Mouse (Mus musculus) layer of hippocampus, adult 11-12 months (tissue): ENCODE measurements around the gene Ube2e3.

Experiments used
- DNase-seq: peaks from one replicate; pipeline ENCODE4 v3.0.0; 2022; ENCODE audit warnings: low spot score

The Ube2e3 gene

DNA sequence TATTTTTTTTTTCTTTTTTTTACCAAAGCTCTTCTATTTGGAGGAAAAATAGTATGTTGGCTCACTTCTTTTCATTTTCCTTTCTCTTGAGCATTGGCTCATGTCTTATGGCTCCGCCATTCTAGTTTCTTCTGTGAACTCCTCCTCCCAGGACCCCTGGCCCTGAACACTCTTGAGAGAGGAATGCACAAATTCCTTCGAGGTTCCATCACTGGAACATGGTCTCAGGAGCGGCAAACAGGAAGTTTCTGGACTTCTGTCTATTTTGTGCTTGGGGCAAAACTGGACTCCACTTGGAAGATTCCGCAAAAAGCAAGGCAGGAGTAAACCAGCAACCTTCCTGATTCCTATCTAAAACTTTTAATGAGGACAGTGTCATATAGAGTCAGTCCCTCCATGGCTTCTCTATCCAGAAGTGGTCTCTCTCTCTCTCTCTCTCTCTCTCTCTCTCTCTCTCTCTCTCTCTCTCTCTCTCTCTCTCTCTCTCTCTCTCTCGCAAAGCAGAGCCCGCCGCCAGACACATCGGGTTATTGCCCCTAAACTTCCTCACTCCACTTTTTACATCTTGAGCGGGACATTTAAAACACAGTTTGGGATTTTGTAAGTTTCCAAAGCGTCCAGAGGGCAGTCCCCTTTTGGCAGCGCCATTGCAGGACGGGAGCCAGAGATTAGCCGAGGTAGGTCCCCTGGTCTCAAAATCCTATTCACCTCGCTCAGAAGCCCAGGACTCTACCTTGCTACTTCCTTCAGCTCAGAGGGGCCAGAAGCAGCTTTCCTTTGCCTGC lies at the start of gene Ube2e3:
Gene Ube2e3 (plus strand): TSS at position 399 of the 785 bp plus-strand sequence.
- no peak for DNase-seq

DNA sequence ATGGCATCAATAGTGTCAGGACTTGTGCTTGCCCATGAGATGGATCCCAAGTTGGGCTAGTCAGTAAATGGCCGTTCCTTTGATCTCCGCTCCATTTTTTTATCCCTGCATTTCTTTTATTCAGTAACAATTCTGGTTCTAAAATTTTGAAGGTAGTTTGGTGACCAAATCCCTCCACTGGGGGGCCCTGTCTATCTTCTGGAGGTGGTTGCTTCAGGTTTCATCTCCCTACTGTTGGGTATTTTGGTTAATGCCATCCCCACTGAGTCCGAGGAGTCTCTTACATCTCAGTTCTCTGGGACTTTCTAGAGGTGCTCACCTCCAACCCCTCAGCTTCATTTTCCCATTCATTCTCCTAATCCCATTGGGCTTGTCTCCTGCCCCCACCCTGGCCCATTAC lies 38.0 kb upstream of the Ube2e3 start:
- no peak for DNase-seq

DNA sequence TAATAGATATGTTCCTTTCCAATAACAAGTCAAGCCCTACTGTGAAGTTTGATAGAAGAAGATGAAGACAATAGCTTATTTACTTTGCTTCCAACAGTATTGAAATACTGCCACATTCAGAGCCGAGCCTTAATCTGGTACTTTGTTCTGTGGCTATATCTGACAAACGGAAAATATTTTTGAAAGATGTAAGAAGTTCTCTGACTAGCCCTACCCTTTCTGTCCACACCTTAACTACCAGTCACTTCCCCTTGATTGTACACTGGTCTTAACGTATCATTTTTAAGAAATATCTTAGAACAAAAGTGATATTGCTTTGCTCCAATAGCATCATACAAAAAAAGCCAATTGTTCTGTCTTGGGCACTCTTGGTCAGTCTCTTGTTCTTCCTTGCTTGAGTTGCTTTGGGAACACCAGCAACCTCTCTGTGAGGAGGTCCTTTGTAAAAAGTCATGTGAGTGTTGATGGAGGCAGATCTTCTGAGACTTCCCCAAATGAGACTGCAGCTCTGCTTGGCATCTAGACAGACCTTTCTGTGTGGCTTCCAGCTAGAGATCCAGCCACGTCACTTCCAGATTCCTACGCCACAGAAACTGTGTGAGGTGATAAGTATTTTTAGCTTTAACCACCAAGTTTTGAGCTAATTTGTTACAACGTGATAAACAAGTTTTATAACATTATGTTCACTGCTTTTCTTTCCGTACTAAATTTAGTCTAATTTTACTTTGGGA lies 26.3 kb upstream of the Ube2e3 start:
- DNase-seq: no peak

DNA sequence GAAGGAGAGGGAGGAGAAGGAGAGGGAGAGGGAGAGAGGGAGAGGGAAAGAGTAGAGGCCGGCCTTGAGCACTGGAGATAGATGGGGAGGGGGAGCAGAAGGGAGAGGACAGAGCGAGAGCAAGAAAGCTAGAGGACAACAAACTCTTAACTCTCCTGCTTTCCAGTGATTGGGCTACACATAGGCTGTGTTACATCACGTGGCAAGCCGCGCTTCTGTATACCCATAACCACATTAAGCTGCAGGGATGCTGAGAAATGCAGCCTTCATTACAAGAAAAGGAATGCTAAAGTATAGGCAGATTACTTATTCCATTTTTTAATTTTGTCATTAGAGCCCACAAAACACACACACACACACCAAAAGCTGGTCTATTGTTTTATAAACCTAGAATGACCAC lies 23.6 kb upstream of the Ube2e3 start:
- DNase-seq: no peak

DNA sequence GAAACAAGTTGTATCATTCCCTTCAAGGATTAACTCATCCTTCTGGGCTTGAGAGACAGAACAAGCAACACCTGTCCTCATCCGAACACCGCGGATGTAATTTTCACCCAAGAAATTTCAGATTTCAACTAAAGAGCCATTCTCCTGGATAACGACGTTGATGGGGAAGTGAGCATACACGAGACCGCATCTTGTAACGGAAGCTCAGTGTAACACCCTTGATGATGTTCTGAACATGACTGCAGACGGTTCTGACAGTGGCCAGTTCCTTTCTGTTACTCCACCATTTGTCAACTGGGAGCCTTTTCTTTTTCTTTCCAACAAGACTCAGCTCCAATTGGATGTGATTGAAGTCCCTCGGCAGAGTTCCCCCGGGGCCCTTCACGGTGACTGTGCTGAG lies 22.6 kb upstream of the Ube2e3 start:
- DNase-seq: no peak

DNA sequence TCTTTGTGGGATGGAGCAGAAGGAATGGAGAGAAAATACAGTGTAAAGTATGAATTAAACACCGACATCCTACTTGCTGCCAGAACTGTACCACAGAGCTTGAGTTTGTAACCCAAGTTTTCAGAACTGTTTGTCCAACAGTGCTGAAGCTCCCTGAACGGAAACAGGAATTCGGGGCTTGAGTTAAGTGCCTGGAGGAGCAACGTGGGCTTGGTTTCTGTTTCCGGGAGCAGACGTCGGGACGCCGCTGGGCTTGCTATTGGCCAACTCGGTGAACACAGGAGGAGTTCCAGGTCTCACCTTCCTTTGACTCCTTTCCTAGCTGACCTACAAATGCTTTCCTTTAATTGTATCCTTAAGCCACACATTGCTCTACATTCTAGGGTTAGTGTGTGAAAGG lies 22.2 kb upstream of the Ube2e3 start:
- DNase-seq: no peak

DNA sequence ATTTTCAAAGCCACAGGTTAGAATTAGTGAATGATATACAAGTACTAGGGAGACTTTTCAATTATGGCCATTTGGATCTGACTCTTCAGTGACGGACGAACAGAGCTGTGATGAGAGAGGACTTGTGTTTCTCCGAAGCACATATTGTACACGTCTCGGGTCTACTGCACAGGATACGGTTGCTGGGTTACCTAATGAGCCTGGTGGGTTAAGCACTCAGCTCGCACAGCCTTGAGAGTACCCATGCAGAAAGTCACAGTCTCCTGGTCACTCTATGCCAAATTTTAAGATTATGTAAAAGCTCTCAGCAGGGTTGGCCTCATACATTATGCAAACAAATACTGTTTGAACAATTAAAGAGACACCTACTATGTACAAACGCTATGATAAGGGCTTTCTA lies 13.6 kb upstream of the Ube2e3 start:
- no peak for DNase-seq

DNA sequence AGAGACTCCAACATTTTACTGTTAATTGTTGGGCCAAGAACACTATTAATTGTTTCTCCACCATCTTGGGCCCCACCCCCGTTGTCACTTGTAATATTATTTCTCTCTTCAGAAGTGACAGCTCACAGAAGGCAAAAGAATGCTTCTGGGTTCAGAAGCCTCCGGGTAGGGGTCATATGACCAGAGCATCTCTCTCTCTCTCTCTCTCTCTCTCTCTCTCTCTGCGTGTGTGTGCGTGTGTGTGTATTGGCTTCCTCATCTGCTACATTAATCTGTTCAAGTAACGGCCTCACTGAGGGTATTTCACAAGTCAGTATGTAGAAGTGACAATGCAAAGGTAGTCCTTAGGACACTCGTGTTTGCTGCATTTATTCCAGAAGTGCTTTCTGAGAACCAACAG lies 9.3 kb upstream of the Ube2e3 start:
- DNase-seq: no peak

DNA sequence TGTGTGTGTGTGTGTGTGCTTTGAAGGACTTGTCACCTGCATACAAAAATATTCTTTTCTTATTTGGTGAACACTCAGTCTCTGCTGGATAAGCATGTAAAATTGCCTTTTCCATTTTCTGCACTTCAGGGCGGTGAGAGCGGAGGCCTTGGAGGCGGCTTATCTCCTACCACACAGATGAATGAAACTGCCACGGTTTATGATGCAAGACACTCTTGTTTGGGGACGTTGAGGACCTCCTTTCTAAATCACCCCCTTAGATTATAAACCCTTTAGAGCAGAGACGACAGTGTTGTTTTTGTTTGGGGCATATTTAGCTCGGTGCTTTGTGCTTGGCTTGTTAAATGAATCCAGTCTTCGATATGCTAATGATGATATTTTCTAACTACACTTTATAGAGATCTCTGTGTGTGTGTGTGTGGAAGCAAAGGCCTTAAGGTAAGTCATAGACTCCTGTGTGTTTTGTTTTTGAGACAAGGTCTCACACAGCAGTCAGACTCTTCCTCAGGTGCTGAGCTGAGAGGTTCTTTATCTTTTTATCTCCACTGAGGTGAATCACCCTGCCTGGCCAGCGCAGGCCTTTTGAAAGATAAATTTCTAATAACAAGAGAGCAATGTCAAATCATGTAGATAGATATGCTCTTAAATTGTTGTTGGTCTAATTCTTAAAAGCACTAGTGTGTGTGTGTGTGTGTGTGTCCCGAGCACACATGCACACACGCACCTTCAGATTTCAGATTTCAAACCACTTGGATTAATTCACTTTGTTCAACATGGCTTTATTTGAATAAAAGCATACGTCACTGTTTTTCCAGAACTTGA lies 8.4 kb upstream of the Ube2e3 start:
- DNase-seq: no peak

DNA sequence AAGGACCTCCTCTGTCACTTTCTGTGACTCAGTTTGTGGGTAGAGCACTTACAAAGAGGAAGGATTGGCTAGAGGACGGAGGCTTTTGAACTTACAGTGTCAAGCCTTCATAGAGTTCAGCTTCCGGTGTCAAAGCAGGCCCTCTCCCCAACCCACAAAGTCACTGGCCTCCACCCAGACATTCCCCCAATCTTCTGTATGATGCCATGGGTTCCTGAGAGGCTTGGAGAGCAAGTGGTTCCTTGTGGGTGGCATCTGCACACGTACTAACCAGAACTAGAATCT lies 7.9 kb upstream of the Ube2e3 start:
- DNase-seq: no peak

DNA sequence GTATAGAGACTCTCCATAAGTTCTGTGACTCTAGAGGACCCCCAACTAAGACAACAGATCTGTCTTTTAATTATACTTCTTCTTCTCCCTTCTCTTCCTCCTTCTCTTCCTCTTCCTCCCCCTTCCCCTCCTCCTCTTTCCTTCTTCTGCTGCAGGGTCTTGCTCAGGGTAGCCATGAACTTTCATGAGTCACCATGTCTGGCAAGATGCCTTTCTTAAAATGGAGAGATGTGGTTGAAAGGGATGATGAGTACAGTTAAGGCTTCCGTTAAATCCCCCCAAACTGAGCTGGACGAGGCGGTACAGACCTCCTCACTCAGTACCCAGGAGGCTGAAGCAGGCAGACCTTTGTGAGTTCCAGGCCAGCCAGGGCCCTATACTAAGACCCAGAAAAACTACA lies 3.8 kb upstream of the Ube2e3 start:
- DNase-seq: no peak

DNA sequence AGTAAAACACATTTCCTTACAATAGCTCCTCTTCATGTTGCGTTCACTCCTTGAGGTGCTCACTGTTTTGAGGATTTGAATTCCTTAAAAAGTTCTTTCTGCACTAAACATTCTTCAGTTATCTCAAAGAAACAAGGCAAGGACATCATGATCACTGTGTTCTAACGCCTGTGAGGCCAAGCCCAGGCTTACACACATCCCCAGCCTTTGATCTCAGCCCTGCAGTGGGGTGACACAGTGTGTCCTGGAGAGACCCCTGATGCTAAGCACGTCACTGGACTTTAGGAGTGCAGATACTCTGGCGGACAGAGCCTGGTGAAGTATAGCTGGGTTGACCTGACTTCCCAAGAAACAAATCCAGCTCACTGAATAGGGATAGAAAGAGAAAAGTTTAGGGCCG lies 3.1 kb upstream of the Ube2e3 start:
- DNase-seq: no peak

DNA sequence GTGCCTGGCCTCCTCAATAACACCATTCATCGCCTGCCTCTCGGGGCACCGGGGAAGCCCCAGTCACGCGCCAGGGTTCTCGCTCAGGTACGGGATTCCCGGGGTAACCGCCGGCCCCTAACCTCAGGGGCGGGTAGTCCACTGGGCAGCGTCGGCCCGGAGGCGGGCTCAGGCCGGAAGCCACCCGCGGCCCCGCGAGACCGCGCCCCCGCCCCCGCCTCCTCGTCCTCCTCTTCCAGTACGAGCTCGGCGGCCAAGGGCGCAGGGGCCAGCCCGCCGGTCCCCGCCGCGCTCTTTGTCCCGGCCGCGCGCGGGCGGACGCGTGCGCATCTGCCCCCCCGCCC lies 559 bp downstream of the Ube2e3 start:
- peak; percentile 68 for DNase-seq

DNA sequence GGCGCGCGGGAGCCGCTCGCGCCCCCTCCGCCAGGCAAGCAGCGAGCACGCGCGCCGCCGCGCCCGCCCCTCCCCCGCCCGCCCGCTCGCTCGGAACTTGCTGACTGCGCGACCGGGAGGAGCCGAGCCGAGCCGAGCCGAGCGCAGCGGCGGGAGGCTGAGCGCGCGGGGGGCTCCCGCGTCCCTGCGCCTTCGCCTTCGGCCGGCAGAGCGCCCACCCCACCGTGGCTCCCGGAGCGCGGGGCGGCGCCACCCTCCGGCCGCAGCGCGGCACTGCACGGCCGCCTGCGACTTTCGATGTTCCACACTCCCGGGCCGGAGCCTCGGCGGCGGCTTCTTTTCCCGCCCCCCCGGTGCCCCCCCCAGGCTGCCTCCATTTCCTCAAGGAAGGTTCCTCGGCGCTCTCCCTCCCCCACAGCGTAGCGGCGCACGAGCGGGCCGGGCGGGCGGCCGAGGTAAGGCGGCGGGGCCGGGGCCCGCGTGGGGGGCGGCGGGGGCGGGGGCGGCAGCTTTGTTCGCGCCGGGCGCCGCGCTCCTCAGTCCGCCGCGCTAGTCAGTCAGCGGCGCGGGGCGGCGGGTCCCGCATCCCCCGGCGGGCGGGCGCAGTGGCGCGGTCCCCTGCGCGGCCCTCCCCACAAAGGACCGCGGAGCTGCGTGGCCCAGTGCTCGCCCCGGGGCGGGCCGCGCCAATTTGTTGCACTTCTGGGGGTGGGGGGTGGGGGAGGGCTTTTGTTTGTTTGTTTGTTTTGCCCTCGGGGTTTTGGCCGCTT lies 1.2 kb downstream of the Ube2e3 start:
- peak; percentile 84 for DNase-seq

DNA sequence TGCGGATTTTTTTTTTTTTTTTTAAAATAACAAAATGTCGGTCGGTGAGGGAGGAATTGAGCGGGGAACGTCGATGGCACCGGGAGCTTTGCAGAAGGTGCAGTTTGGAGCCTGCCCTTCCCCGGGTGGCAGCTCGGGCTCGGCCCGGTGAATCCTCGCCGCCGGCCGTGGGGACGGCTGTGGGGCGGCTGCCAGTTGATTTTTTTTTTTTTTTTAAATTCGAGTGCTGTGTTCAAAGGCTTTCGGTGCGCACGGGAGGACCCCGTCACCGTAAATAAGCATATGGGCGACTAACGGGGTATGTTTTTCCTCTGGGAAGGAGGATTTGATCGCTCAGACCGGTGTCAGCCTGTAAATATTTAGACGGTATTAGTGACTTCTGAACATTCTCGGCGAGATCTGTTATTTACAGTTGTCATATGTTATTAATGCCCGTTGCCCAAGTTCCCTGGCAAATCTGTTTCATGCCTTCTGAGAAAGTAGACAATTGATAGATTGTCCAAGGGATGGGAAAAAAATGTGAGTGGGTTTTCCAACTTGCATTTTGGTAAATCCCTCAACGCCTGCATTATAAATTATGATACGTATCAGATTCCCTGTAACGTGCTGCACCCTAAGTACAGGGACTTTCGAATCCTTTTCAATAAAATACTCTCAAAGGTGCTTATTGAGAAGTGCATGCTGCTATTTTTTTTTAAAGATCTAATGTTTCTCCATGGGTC lies 2.0 kb downstream of the Ube2e3 start:
- peak; percentile 12 for DNase-seq

DNA sequence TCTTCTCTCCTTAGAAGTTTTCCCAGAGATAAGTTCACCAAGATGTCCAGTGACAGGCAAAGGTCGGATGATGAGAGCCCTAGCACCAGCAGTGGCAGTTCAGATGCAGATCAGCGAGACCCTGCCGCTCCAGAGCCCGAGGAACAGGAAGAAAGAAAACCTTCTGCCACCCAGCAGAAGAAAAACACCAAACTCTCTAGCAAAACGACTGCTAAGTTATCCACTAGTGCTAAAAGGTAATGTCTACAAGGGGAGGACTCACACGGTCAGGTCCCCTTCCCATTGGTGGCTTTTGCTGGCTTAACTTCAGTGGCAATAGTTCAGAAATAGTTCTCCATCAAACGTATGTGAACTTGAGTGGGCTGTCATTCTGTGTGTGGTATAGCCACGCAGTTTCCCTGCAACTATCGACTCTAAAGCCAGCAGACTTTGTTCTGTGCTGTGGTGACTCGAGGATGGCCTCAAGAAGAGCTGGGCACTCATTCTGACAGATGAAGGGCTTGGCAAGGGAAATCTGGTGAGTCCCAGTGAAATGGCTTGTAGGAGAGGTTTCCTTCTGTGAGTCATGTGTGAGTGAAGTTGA lies 2.6 kb downstream of the Ube2e3 start:
- DNase-seq: no peak

DNA sequence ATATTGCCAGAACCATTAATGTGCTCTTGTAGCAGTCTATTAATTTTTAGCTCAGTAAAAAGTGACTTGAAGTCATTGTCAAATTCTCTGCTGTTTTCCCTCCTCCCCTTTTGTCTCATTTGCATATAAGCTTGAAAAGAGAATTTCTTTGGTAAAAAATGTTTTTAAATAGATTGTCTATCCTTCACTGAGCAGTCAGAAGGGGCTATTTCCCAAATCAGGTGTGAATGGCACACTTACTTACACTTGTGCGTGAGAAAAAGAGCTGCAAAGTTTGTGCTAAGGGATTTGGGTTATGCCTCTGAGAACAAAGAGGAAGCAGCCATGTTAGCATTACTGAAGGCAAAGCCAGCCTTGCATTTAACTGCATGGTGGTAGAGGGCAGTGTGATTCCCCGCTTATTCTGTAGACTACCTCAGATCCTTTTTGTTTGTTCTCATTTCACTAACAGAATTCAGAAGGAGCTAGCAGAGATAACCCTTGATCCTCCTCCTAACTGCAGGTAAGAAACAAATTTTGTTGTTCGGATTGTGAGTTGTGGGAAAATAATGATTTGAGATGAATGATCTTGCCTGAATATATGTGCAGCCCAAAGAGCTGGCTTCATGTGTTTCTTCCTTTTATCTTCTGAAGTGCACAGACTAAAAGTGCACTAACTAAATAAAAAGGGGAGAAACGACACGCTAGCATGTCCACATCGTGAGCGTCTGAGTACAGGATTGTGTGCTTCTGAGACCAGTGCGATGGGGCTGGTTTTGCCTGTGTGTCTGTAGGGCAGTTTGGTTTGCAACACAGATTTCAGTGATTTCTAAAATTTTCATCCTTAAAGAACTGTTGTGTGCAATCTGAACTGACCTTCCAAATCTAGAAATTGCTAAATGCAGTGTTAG lies 4.3 kb downstream of the Ube2e3 start:
- DNase-seq: peak; percentile 28

DNA sequence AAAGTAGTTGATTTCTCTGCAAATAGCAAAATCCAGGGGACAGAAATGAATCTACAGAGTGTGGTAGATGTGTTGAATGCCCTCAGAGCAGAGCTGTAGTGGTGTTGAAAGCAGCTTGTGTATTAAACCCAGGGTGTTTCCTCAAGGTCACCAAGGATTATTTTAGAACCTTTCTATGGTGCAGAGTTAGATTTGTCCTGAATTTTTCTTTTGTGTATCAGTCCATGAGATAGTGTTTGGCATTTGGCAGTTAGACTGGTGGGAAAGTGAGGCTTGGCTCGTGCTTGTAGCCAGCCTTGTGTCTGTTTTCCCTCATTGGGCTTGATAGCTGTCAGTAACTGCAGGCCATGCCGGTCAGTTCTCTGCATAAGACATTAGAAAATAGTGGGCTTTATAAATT lies 6.0 kb downstream of the Ube2e3 start:
- DNase-seq: no peak

DNA sequence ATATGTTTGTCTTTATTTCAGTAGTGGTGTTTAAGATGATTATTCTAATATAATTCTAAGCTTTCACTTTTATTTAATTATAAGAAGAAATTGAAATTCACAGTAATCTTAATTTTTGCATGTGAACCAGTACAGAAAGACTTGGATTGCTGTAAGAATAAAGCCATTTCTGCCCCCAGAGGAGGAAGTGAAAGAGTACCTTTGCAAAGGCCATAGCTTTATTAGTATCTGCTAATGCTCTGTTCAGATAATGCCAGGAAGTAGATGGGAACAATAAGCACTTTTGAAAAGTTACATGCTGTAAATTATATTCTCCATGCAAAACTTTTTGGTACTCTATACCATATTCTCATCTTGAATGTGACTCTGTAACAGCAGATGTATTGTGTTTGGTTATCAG lies 8.1 kb downstream of the Ube2e3 start:
- no peak for DNase-seq

DNA sequence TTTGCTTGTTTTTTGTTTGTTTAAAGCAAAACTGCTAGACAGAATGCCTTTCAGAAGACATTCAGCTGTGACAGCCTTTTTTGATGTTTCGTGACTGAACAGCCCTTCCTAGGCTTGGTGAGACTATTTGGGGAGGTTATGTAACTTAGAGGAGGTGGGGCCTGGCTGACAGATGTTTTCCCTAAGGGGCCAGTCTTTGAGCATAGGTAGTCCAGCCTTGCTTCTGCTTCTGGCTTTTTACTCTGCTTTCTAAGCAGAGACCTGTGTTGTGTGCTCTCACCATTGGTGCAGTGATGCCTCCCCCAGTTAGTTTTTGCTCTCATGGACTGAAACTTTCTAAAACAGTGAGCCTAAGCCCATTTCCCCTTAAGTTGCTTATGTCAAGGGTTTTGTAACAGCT lies 14.1 kb downstream of the Ube2e3 start:
- DNase-seq: no peak
